Mouse (Mus musculus) gastrocnemius, postnatal 4 days (tissue): Measurements from ENCODE around the gene Setd6. TPM values are rescaled to one million over a fixed set of nuclear protein-coding genes. Genes with fewer than 3 reads are reported as not detected.

Source experiments
- DNase-seq, 2 experiments: peaks; one replicate each; pipeline ENCODE4 v3.0.0; 2021 to 2022; ENCODE audit warnings: low spot score in 2 of 2, mixed read lengths in 2 of 2
- microRNA-seq: library from miRNA; unstranded; fragments of <30 nt; microRNA quantifications from one replicate; pipeline ENCODE4 v1.2.0, GENCODE M21; 2021
- total RNA-seq, 2 experiments: library from RNA; stranded (reverse); gene quantifications; 2 replicates each; pipeline ENCODE4 v1.2.3; 2021

Gene Setd6
- total RNA-seq, 2 experiments from 2014 or later = 8.1 to 8.3 TPM

DNA sequence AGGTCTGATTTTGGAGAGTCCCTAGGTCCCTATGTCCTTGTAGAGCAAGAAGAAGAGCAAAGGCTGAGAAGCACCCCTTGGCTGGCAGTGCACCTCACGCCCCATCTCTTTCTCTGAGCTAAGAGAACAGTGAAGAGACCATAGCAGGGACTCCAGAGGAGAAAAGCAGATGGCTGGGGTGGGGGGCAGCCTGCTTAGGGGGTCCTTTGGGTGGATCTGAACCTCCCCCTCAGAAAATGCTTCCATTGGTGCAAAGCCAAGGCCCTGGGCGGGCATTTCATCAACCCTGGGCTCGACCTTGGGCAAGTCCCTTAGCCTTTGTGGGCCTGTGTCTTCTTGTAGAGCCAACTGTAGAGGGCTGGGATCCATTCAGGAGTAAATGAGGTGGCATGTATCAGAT lies 11.1 kb upstream of the Setd6 start:
- no peak for DNase-seq

GRCm38 (mm10) chr8:95709579-95709978 lies 6.1 kb upstream of the Setd6 start:
- DNase-seq = no peak

DNA sequence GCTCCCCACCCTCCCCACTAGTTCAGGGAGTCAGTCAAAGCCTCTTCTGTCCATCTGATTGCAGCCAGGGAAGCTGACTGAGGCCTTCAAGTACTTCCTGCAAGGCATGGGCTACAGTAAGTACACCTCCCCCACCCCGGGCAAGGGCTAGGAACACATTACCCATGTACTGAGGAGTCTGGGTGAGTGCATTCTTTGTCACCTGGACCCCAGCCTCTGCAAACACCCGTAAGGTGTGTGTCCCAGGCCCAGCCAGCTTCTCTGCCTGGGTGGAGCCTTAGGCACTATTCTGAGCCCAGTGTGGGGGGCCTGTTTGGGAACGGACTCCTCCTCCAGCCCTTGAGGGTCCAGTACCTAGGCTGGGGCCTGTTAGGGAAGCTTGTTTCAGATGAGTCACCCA lies 4.7 kb upstream of the Setd6 start:
- DNase-seq = no peak

DNA sequence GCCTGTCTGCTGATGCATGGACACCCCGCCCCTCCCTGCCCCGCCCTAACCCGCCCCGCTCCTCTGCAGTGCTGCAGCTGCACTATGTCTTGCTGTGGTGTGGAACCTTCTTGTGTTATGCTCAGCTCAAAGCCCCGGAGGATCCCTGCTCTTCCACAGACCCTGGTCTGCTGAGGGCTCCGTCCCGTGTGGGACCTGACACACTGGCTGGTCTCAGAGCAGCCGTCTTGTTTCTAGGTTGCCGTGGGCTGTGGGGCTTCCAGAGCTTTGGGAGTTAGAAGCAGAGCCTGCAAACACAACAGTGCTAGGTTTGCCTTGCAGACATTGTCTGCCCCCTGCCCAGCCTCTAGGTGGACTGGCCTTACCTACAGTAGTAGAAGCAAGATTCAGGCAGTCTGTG lies 3.3 kb upstream of the Setd6 start:
- DNase-seq = no peak

DNA sequence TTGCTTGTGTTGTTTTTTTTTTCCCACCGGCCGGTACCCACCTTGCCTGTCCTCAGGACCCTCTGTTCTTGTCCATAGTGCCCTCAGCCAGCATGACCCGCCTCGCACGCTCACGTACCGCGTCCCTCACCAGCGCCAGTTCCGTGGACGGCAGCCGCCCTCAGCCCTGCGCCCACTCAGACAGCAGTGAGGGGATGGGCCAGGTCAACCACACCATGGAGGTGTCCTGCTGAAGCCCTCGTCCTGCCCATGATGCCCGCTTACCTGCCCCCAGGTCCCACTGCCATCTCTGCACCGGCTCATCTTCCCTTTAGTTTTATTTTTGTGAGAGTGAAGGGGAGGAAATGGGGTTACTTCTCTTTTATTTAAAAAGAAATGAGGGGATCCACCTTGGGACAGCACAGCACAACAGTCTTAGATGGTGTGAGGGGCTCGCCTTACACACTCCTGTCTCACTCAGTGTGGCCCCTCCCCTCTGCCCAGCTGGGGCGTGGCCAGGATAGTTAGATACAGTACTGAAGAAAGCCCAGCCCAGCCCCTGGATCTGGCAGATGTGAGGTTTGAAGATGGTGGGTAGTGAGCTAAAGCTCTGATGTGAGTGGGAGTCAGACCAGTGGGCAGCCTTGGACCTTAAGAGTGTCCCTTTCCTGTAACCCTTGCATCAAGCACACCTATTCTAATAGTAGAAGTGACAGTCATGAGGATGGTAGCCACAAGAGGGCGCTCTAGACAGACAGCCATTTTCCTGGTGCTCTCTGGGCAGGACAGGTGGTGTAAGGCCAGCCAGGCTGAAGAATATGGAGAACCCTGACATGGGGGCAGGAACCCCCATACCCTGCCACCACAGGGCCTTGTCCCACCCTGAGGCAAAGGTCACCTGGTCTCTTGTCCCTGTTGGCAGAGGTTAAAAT lies 2.3 kb upstream of the Setd6 start:
- DNase-seq = peak in 1 of 2 experiments; percentile 59

DNA sequence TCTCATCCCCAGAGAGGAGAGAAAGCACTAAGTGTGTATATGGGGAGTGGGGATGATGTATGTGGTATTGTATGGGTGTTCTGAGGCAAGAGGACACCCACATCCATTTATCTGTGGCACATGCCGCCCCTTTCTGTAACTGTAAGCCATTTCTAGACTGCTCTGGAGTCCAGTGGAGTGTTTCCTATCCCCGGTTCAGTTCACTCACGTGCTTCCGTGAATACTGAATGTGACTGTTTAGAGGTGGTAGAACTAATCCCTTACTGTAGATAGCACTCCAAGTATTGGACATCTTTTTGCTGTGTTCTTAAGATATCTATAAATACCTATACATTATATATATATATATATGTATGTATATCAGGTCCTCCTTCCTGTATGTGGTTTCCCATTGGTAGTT lies 1.3 kb upstream of the Setd6 start:
- no peak for DNase-seq

DNA sequence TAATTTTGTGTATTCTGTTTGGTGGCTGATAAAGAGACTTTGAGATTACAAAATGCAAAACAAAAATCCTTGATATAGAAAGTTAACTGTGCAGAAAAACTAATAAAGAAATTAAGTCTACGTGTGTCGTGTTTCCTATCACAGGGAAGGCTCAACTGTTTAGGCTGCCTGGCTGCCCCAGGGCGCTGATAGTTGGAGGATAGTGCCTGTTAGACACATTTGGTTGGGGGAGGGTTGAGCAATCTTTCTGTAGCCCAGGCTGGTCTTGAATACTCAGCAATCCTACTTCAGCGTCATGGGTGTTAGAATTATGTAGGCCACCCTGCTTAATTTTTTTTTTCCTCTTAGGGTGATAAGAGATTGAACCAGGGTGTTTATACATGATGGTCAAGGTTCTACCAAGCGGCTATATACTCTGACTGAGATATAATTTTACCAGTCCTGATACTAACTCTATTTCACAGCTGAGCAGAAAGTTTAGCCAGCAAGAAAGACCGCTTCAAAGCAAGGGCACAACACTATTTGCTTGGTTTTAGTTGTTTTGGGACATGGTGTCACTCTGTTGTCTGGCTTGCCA lies 756 bp upstream of the Setd6 start:
- no peak for DNase-seq

DNA sequence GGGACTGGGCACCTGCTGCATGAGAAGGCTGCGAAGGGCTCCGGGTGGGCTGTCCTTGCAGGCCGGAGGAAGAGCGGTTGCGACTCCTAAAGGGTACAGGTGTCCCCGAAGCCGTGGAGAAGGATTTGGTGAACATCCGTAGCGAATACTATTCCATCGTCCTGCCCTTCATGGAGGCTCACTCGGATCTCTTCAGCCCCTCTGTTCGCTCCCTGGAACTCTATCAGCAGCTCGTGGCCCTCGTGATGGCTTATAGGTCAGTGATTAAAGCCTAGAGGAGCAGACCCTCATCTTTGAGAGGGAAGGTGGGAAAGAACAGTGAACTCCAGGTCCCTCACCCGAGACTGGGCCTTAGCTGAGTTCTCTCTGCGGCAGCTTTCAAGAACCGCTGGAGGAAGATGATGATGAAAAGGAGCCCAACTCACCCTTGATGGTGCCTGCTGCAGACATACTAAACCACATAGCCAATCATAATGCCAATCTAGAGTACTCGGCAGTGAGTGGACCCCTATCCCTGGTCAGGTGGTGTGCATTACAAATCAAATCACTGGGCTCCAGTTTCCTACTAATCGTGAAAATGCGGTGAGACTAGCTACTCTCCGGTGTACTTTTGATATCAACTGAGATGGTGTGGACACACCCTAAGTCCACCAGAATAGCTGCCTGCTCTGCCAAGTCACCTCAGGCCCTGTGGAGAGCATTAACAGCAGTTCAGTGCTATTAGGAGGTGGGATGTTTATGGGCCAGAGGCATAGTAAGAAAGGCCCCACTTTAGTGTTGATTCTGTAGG lies 1.1 kb downstream of the Setd6 start:
- DNase-seq = no peak

DNA sequence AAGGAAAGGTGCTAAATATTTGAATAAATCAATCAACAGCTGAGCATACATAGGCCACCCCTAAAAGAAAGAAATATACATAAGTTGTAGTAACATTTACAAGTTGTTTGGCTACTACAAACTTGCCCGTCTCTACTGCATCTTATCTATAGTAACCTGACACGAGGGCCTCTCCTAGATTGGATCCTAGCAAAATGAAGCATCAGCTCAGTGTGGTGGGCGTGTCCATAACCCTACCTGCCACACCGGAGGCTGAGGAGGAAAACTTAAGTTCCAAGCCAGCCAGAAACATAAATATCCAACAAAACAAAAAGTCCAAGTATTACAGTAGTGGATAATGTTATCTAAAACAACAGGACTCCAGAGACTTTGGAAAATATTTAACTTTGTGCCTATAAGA lies 11.9 kb downstream of the Setd6 start:
- DNase-seq = no peak

DNA sequence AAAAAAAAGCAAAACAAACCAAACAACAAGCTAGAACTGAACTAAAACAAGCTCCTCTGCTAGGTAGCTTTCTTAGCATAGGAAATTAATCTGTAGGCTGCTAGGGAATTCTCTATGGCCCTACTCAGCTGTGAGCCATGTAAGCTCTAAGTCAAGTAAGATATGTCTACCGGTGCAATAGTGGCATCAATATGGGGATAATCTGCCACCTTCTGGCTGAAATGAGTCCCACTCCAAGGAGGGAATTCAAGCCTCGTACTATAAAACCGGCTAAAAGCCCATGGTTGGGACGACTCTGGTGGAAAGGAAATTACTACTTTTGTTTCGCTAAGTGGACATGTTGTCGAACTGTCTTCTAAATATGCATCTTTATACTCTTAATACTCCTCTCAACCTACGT lies 22.9 kb downstream of the Setd6 start:
- no peak for DNase-seq

DNA sequence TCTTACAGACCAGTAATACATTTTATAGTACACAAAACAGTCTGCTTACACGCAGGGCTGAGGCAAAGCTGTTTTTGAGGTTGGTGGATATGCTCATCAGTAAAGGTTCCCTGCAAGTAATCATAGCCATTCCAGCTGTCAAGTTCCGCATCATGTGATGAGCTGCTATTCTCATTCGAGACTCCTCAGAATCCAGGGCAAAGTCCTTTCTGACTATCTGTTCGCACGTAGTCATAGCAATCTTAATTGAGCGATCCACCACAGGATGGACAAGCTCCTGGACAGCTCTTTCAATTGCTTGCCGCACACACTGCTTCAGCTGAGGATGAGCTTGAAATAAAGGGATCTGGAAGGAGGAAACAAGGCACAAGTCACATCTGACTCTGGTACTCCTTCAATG lies 26.1 kb downstream of the Setd6 start:
- DNase-seq = no peak

DNA sequence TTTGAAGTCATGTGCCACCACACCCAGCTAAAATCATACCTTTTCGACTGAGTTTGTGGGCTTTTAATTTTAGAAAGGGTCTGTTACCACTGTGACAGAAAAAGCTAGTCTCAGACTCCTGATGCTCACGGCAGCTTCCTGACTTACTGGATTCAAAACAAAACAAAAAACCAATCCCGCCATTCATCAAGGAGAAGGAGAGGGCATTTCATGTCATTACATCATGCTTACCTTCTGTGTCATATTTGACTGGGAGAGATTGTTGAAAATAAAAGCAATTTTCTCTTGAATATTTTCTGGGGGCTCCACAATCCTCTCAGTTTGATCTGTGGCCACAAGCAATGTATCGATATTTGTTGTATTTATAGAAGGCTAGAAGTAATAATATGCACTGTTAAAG lies 32.3 kb downstream of the Setd6 start:
- no peak for DNase-seq

- no peak for DNase-seq
Observed at GRCm38 (mm10) chr8:95751924-95752323, 36.2 kb downstream of the Setd6 start.

DNA sequence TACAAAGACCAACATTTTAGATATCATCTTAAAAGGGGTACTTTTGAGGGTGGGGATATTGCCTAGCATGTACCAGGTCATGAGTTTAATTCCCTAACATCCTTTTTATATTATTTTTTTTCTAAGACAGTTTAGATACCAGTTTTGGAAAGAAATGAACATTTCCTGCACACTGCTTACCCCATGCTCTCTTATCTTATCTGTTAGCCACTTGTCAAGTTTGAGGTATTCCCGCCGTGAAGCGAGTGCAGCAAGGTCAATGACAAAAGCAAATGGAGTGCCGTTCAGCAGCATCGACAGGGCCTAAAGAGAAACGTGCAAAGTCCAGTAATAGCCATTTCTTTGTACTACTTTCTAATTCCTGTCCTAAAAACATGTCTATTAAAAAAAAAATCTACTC lies 44.6 kb downstream of the Setd6 start:
- no peak for DNase-seq

DNA sequence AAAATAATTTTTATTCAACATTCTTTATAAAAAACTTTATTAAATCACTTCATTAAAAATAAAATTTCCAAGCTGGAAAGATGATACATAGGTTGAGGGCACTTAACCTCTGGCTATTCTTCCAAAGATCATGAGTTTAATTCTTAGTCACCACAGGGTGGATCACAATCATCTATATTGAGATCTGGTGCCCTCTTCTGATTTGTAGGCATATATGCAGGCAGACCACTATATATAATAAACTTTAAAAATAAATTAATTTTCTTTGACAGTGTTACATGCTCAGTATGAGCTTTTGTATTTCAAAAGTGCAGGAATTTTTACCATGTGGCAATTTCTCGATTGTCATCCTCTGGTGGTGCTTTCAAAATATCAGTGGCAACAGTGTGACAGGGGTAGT lies 48.5 kb downstream of the Setd6 start:
- no peak for DNase-seq

Small RNAs within 50 kb of the gene (microRNA-seq; reads per million reads assigned to microRNA genes)
- gene Mir7073 = not detected

Other genes starting within 250 kb of the Setd6 start
- gene Csnk2a2, start 225.8 kb upstream of the Setd6 start, total RNA-seq = 10 to 100 TPM; 51.4 to 52.8 TPM
- under 1 TPM in 1 of 2 experiments, not detected in 1; 0.41 TPM for gene Ccdc113, start 181.8 kb upstream of the Setd6 start, total RNA-seq
- not detected for gene Prss54, start 139.5 kb upstream of the Setd6 start, total RNA-seq
- gene Gins3, start 82.4 kb upstream of the Setd6 start, total RNA-seq = 1 to 10 TPM; 2.7 to 3.3 TPM
- gene Ndrg4, start 38.9 kb upstream of the Setd6 start, total RNA-seq = 10 to 100 TPM; 13.8 to 18.5 TPM
- gene Cnot1, start 91.6 kb downstream of the Setd6 start, total RNA-seq = 100 to 1,000 TPM; 113 to 122 TPM
- 100 to 1,000 TPM; 110 to 115 TPM for gene Sap18b, start 109.5 kb downstream of the Setd6 start, total RNA-seq
- 1 to 10 TPM; 9.5 to 10.0 TPM for gene Slc38a7, start 137.7 kb downstream of the Setd6 start, total RNA-seq
- gene Got2, start 172.7 kb downstream of the Setd6 start, total RNA-seq = 100 to 1,000 TPM; 230 to 251 TPM